Mouse (Mus musculus): Measurements from ENCODE around the gene Stxbp1. TPM values are rescaled to one million over a fixed set of nuclear protein-coding genes. Genes with fewer than 3 reads are reported as not detected.

The Stxbp1 gene
- 2.1 TPM for polyA plus RNA-seq (2014; fragmentation: Illumina TruSeq; extraction: RNeasy Lipid Tissue Mini Kit (QIAGEN cat#74804); ENCODE audit: low read depth, low replicate concordance)

GRCm38 (mm10) chr2:32846805-32847467, at the start of gene Stxbp1:
Gene Stxbp1 (minus strand): TSS chr2:32847245.

GRCm38 (mm10) chr2:32875675-32876489, 28.8 kb upstream of the Stxbp1 start, which contains the start of gene Fam129b:
Gene Fam129b (plus strand): TSS chr2:32876114.

GRCm38 (mm10) chr2:32784048-32784681, 62.9 kb downstream of the Stxbp1 start, which contains the start of gene Cfap157:
Gene Cfap157 (minus strand): TSS chr2:32784428.

GRCm38 (mm10) chr2:32775359-32776074, 71.5 kb downstream of the Stxbp1 start, which contains the start of the genes Ttc16 and Ptrh1:
Gene Ttc16 (minus strand): TSS chr2:32775633.
Gene Ptrh1 (plus strand): TSS chr2:32775786.

GRCm38 (mm10) chr2:32757056-32757845, 89.8 kb downstream of the Stxbp1 start, which contains the start of gene Tor2a:
Gene Tor2a (plus strand): TSS chr2:32757234.

GRCm38 (mm10) chr2:32740916-32741272, 106.2 kb downstream of the Stxbp1 start, which contains the start of gene 6330409D20Rik:
Gene 6330409D20Rik (minus strand): TSS chr2:32741016.

Other genes starting within 250 kb of the Stxbp1 start
- gene St6galnac6, start 247.5 kb downstream of the Stxbp1 start, polyA plus RNA-seq (2014; fragmentation: Illumina TruSeq; extraction: RNeasy Lipid Tissue Mini Kit (QIAGEN cat#74804); ENCODE audit: low read depth, low replicate concordance) = 1.4 TPM
- gene Ak1, start 225.5 kb downstream of the Stxbp1 start, polyA plus RNA-seq (2014; fragmentation: Illumina TruSeq; extraction: RNeasy Lipid Tissue Mini Kit (QIAGEN cat#74804); ENCODE audit: low read depth, low replicate concordance) = 3.7 TPM
- gene Eng, start 200.7 kb downstream of the Stxbp1 start, polyA plus RNA-seq (2014; fragmentation: Illumina TruSeq; extraction: RNeasy Lipid Tissue Mini Kit (QIAGEN cat#74804); ENCODE audit: low read depth, low replicate concordance) = 6.9 TPM
- 3.5 TPM for gene Fpgs, start 143.1 kb downstream of the Stxbp1 start, polyA plus RNA-seq (2014; fragmentation: Illumina TruSeq; extraction: RNeasy Lipid Tissue Mini Kit (QIAGEN cat#74804); ENCODE audit: low read depth, low replicate concordance)
- gene Cdk9, start 134.2 kb downstream of the Stxbp1 start, polyA plus RNA-seq (2014; fragmentation: Illumina TruSeq; extraction: RNeasy Lipid Tissue Mini Kit (QIAGEN cat#74804); ENCODE audit: low read depth, low replicate concordance) = 42.3 TPM
- not detected for gene Sh2d3c, start 126.2 kb downstream of the Stxbp1 start, polyA plus RNA-seq (2014; fragmentation: Illumina TruSeq; extraction: RNeasy Lipid Tissue Mini Kit (QIAGEN cat#74804); ENCODE audit: low read depth, low replicate concordance)
- gene 6330409D20Rik, start 106.2 kb downstream of the Stxbp1 start, polyA plus RNA-seq (2014; fragmentation: Illumina TruSeq; extraction: RNeasy Lipid Tissue Mini Kit (QIAGEN cat#74804); ENCODE audit: low read depth, low replicate concordance) = not detected
- 0.85 TPM for gene Tor2a, start 90.0 kb downstream of the Stxbp1 start, polyA plus RNA-seq (2014; fragmentation: Illumina TruSeq; extraction: RNeasy Lipid Tissue Mini Kit (QIAGEN cat#74804); ENCODE audit: low read depth, low replicate concordance)
- not detected for gene Ttc16, start 71.6 kb downstream of the Stxbp1 start, polyA plus RNA-seq (2014; fragmentation: Illumina TruSeq; extraction: RNeasy Lipid Tissue Mini Kit (QIAGEN cat#74804); ENCODE audit: low read depth, low replicate concordance)
- 0.53 TPM for gene Ptrh1, start 71.5 kb downstream of the Stxbp1 start, polyA plus RNA-seq (2014; fragmentation: Illumina TruSeq; extraction: RNeasy Lipid Tissue Mini Kit (QIAGEN cat#74804); ENCODE audit: low read depth, low replicate concordance)
- not detected for gene Cfap157, start 62.8 kb downstream of the Stxbp1 start, polyA plus RNA-seq (2014; fragmentation: Illumina TruSeq; extraction: RNeasy Lipid Tissue Mini Kit (QIAGEN cat#74804); ENCODE audit: low read depth, low replicate concordance)
- gene Fam129b, start 28.9 kb upstream of the Stxbp1 start, polyA plus RNA-seq (2014; fragmentation: Illumina TruSeq; extraction: RNeasy Lipid Tissue Mini Kit (QIAGEN cat#74804); ENCODE audit: low read depth, low replicate concordance) = 1.1 TPM
- gene Rpl12, start 114.3 kb upstream of the Stxbp1 start, polyA plus RNA-seq (2014; fragmentation: Illumina TruSeq; extraction: RNeasy Lipid Tissue Mini Kit (QIAGEN cat#74804); ENCODE audit: low read depth, low replicate concordance) = 88.9 TPM
- gene Lrsam1, start 114.4 kb upstream of the Stxbp1 start, polyA plus RNA-seq (2014; fragmentation: Illumina TruSeq; extraction: RNeasy Lipid Tissue Mini Kit (QIAGEN cat#74804); ENCODE audit: low read depth, low replicate concordance) = 3.9 TPM
- gene Slc2a8, start 134.8 kb upstream of the Stxbp1 start, polyA plus RNA-seq (2014; fragmentation: Illumina TruSeq; extraction: RNeasy Lipid Tissue Mini Kit (QIAGEN cat#74804); ENCODE audit: low read depth, low replicate concordance) = not detected

Measured in kidney, adult 10 weeks (tissue).